Mouse (Mus musculus) forebrain, embryonic 12.5 days (tissue): Measurements from ENCODE around the gene Gm10037. TPM values are rescaled to one million over a fixed set of nuclear protein-coding genes. Genes with fewer than 3 reads are reported as not detected.

Experiments used
- polyA plus RNA-seq: library from polyadenylated mRNA; unstranded; fragments of >200 nt; fragmentation: Nextera tagmentation; extraction: Ambion mirVana; gene quantifications from 2 replicates; pipeline ENCODE4 v1.2.1, GENCODE M21; 2016

Gene Gm10037
- polyA plus RNA-seq, 1 experiment from 2014 or later, result 3.4 TPM

Other genes starting within 250 kb of the Gm10037 start
- gene Zfp729b, start 221.4 kb upstream of the Gm10037 start, polyA plus RNA-seq, result 4.8 and 5.3 TPM in 2 replicates
- gene Gm49345, start 193.3 kb upstream of the Gm10037 start, polyA plus RNA-seq, result 0.49 TPM in 1 of 2 replicates, not detected in the other
- 3.4 and 3.8 TPM in 2 replicates for gene Zfp729a, start 193.3 kb upstream of the Gm10037 start, polyA plus RNA-seq
- 13.5 and 13.8 TPM in 2 replicates for gene Zfp738, start 144.0 kb upstream of the Gm10037 start, polyA plus RNA-seq
- 9.3 and 9.6 TPM in 2 replicates for gene Zfp65, start 101.9 kb upstream of the Gm10037 start, polyA plus RNA-seq
- 5.4 and 5.8 TPM in 2 replicates for gene Zfp85, start 75.9 kb upstream of the Gm10037 start, polyA plus RNA-seq
- gene Zfp493, start 51.4 kb upstream of the Gm10037 start, polyA plus RNA-seq, result 3.3 TPM in 2 replicates
- 9.1 and 10.2 TPM in 2 replicates for gene Zfp273, start 17.4 kb upstream of the Gm10037 start, polyA plus RNA-seq
- gene BC048507, start 32.2 kb downstream of the Gm10037 start, polyA plus RNA-seq, result not detected in 2 replicates